Mouse (Mus musculus) gastrocnemius, postnatal 36 days (tissue): ENCODE data around the gene Mcub. TPM values are rescaled to one million over a fixed set of nuclear protein-coding genes. Genes with fewer than 3 reads are reported as not detected.

ENCODE experiments used
- DNase-seq, 2 experiments: peaks; one replicate each; pipeline ENCODE4 v3.0.0; 2022
- intact Hi-C: fragments of 180-260 bp; cut with DNase I; formaldehyde crosslinking; loops from one replicate; pipeline ENCODE4 v1.15.1; 2025
- total RNA-seq, 2 experiments: library from RNA; stranded (reverse); gene quantifications; 2 replicates each; pipeline ENCODE4 v1.2.3; 2021

Gene Mcub
- total RNA-seq, 2 experiments from 2014 or later, result 0.69 to 0.97 TPM

- intact Hi-C loops, result no loop called here
- peak; percentile 69 to 71 for DNase-seq
Measured at GRCm38 (mm10) chr3:129901271-129901809, 68.7 kb downstream of the Mcub start, which contains the start of gene Casp6. TSS of gene Casp6 (plus strand) at chr3:129901425.

- intact Hi-C loops, result no loop called here
- DNase-seq, result no peak
Measured at GRCm38 (mm10) chr3:129898886-129899285, 71.1 kb downstream of the Mcub start.

DNA sequence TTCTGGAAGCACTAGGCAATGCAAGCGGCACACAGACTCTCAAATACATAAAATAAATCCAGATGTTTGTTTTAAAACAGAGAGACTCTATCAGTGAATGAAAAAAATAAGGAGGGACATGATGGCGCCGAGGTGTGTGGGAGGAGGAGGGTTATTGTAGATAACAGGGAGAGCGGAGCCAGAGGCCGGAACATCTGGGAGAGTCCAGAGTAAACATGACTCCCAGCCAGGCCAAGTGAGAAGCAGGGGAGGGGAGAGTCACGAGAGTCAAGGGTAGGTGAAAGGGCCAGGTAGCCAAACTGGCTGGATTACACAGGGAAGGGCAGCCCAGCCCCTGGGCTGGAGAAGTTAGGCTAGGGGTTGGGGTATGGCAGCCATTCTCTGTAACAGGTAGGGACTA is 73.4 kb downstream of the Mcub start:
- intact Hi-C loops, result no loop called here
- no peak for DNase-seq

DNA sequence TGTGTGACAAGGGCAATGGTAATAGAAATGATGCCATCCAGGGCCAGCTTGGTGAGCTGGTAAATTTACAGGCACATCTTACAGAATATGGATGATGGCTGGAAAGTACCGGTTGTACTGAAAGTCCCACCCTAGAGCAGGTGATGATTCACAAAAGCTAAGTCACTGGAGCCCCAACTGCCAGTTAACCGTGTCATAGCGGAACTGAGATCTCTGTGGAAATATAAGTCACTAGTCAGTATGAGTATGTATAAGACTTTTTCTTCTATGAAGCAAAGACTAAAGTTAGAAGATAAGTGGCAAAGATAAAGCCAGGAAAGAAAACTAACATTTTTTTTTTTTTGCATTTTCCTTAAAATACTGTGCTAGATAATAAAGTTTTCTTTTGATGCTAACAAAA is 76.9 kb downstream of the Mcub start:
- intact Hi-C loops, result no loop called here

DNA sequence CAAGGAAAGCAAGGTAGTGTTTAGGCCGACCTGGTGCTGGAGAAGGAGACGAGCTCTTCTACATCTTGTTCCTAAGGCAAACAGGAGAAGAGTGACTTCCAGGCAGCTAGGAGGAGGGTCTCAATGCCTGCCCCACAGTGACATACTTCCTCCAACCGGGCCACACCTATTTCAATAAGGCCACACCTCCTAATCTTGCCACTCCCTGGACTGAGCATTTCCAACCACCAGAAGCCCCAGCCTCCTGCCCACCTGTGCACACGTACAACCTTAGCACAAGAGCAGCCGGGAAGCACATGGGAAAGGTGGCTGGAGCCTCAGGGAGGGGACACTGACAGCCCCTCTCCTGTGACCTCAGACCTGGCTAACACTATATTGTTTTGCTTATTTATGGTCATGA is 78.0 kb downstream of the Mcub start:
- no peak for DNase-seq
- intact Hi-C loops, result no loop called here

More for the DNA sequence above, 76.9 kb downstream of the Mcub start:
- no peak for DNase-seq

DNA sequence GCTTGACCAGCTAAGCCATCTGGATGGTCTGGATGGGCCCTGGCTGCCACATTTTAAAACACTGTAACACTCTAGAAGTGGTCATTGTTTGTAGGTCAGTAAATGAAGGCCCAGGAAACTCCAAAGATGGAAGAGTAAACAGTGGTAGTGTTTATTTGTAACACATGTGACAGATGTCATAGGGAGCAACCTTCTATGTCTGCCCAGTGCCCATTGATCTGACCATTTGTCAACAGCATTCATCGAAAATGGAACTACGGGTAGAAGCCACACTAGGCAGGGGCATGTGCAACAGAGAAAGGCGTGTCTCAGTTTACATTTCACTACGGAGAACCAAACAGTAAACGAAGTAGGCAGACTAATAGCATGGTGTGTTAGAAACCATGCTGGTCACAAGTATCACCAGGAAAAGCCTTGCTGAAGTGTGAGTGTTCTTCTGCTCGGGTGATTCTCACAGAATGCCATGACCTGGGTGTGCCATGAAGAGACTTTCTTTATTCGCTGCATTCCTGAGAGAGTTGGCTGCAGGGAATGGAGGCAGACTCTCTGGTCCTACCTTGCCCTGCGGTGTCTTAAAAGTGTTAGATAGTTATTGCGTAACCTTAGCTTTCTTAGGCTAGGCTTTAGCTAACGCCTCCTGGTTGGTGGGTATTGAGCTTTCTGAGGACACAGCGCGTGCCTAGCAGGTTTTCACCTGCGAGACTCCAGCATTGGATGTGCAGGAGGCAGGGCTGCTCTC is 82.1 kb downstream of the Mcub start:
- intact Hi-C loops, result no loop called here
- no peak for DNase-seq

- intact Hi-C loops, result no loop called here
- no peak for DNase-seq
Measured at GRCm38 (mm10) chr3:129886430-129886829, 83.6 kb downstream of the Mcub start.

DNA sequence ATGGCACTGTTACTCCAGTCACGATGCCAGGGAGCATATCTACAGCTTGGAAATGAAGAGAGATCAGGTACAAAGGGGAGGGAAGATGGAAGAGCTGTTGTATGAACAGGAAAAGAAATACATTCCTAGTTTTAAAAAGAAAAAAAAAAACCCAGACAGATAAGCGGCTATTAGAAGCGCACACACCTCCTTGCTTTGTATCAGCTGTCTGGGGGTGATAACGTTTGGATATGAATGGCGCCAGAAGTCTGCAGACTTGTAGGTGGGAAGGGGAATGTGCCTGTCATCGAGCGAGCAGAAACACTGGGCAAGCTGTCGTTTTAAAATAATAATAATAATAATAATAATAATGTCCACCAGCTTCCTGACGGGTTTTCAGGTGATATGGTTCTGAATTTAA is 84.4 kb downstream of the Mcub start:
- intact Hi-C loops, result no loop called here

DNA sequence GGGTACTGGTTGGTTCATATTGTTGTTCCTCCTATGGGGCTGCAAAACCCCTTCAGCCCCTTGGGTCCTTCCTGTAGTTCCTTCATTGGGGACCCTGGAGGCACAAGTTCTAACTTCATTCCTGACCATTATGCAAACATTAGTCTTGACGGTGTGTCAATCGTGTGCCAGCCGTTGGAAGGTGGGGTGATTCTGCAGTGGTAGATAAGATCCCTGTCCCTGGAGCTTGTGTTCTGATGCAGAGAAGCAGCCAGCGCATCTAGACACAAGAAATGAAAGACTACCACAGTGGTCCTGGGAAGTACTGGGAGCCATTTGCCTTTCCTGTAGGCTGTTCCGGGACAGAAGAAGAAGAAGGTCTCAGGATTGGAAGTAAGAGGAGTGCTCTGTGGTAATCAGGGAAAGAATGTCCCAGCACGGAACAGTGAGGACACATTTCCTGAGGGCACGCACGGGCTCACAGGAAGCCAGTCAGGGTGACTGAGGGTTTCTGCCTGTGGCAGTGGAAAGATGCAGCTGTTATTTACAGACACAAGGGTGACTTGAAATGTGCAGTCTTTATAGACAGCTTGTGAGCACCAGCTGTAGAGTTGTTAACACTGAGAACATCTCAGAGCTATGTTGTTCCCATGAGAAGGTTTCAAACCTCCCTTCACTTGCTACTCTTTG is 88.9 kb downstream of the Mcub start:
- intact Hi-C loops, result no loop called here
- no peak for DNase-seq

More for the DNA sequence above, 84.4 kb downstream of the Mcub start:
- DNase-seq, result no peak

- no peak for DNase-seq
Measured at GRCm38 (mm10) chr3:129879913-129880312, 90.1 kb downstream of the Mcub start.

GRCm38 (mm10) chr3:129879131-129879757 is 90.8 kb downstream of the Mcub start:
- intact Hi-C loops, result loop anchor here (5.0 kb wide), 1 partner anchor 47 kb away; the partner anchor contains the start of gene Gar1
- DNase-seq, result no peak

More at GRCm38 (mm10) chr3:129879913-129880312, 90.1 kb downstream of the Mcub start:
- intact Hi-C loops, result loop anchor here (5.0 kb wide), 1 partner anchor 48 kb away; the partner anchor contains the start of gene Gar1

DNA sequence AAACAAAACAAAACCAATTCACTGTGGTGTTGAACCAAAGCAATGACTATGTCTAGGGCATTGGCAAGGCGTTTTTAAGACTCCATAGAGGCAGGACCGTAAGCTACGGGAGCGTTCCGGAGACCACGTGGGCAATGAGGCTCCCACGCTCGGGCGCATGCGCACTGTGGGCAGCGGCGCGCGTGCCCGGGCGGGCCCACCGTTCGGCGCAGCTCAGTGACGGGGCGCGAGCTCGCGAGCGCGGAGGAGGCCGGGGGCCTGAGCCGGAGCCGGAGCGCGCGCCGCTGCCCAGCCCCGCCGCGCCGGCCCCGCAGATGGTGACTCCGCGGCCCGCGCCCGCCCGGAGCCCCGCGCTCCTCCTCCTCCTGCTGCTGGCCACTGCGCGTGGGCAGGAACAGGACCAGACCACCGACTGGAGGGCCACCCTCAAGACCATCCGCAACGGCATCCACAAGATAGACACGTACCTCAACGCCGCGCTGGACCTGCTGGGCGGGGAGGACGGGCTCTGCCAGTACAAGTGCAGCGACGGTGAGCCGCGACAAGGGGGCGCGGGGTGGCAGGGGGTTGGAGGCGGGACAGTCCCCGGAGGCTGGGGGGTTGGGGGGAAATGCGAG is 91.5 kb downstream of the Mcub start, which contains the start of gene Pla2g12a:
TSS of gene Pla2g12a (plus strand) at position 202 of the 617 bp plus-strand sequence.
- intact Hi-C loops, result loop anchor here (5.0 kb wide), 1 partner anchor 46 kb away; the partner anchor contains the start of gene Gar1
- peak; percentile 80 to 85 for DNase-seq

DNA sequence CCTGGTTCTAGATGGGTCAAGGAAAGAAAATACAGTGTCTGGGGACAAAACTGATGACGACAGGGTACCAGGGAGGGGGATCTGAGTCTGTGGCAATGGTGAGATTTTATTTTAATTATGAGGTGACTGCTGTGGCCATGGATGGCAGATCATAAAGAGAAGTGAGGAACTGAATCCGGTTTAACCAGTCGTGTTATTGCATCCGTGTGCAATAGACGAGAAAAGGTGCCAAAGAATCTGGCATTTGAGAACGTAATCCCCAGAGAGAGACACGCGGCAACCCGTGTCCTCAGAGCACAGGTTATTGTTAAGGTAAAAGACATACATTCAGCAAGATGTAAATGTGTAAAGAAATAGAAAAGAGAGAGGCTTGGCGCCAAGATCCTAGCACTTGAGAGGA is 92.7 kb downstream of the Mcub start:
- no peak for DNase-seq
- intact Hi-C loops, result loop anchor here (5.0 kb wide), 1 partner anchor 45 kb away; the partner anchor contains the start of gene Gar1

Other genes starting within 250 kb of the Mcub start
- gene Egf, start 214.9 kb downstream of the Mcub start, total RNA-seq, result 10 to 100 TPM; 19.2 to 24.8 TPM
- not detected for gene Lrit3, start 166.2 kb downstream of the Mcub start, total RNA-seq
- not detected for gene Rrh, start 147.6 kb downstream of the Mcub start, total RNA-seq
- gene Gar1, start 138.8 kb downstream of the Mcub start, total RNA-seq, result 10 to 100 TPM; 13.0 to 22.0 TPM
- gene Cfi, start 134.3 kb downstream of the Mcub start, total RNA-seq, result under 1 TPM in 1 of 2 experiments, not detected in 1; 0.31 TPM
- gene Pla2g12a, start 91.6 kb downstream of the Mcub start, total RNA-seq, result 100 to 1,000 TPM in 1 of 2 experiments, 10 to 100 TPM in 1; 75.8 to 100 TPM
- gene Casp6, start 68.8 kb downstream of the Mcub start, total RNA-seq, result 1 to 10 TPM; 3.8 to 4.6 TPM
- gene Sec24b, start 91.3 kb upstream of the Mcub start, total RNA-seq, result 10 to 100 TPM; 23.6 to 24.0 TPM
- gene Col25a1, start 161.3 kb upstream of the Mcub start, total RNA-seq, result under 1 TPM; 0.22 to 0.28 TPM